Mouse (Mus musculus) G1E (cell line): Measurements from ENCODE around the gene Slc48a1.
A peak's percentile ranks its signal among the peaks of the same experiment; 100 is the strongest.

Experiments
- CTCF ChIP-seq: IDR thresholded peaks from 2 replicates; pipeline ENCODE4 v1.5.1; 2012; ENCODE audit warnings: low read depth, low read length, inconsistent platforms, mixed read lengths
- GATA1 ChIP-seq: IDR thresholded peaks from 2 replicates; pipeline ENCODE4 v1.6.1; 2012; ENCODE audit warnings: borderline replicate concordance, low read length, inconsistent platforms, mixed read lengths
- POLR2AphosphoS5 ChIP-seq: IDR thresholded peaks from 2 replicates; pipeline ENCODE4 v1.6.1; 2012; ENCODE audit warnings: low read depth, low read length, inconsistent platforms; ENCODE audit not compliant: insufficient replicate concordance
- TAL1 ChIP-seq: conservative IDR thresholded peaks from 2 replicates; pipeline ENCODE4 v1.6.1; 2012; ENCODE audit warnings: low read depth, low read length, inconsistent platforms, mixed read lengths

DNA sequence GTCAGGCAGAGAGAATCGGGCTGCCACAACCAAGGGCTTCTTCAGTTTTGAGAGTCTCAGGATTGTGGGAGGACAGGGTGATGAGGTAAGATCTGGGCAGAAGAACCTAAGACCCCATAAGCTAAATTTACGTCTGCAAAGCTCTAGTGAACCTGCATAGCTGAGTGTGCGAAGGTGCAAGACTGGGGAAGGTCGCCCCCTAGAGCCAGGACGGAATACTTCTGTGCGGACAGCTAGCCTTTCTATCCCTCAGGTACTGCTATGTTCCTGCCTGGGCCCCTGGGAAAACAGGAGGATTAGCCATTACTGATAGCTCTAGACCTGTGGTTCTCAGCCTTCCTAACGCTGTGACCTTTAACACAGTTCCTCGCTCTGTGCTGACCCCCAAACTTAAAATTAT is 1.8 kb upstream of the Slc48a1 start:
- TF ChIP-seq CTCF (peak; percentile 65; the same call in 1 of the 2 replicates), GATA1 (no peak), TAL1 (no peak), POLR2AphosphoS5 (no peak)
